Comparison of ENCODE assay signal across 19 mouse cellular contexts in the genomic region with DNA sequence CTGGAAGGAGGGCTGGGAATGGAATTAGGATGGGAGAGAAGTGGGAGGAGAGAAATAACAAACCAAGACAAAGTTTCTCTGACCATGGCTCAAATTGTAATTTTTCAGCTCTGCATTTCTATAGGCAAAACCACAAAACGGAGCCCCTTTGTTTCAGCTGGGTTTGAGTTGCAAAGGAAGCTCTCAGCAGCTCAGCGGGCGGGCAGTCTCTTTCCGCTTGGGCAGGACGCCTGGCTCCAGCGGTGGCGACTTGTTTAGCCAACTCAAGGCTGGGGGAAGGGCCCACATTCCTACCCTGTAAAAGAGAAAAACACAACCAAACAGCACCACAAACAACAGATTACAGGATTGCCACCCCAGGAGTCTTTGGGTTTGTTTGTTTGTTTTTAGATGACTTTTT.
DNase-seq lines count a peak whose midpoint lies in the region; ATAC-seq and TF ChIP-seq lines count a peak whose summit lies in the region.
"Had no signal": no experiment of that assay in that cellular context is flagged by ENCODE, and none has a peak within 500 bp of the region (broad histone marks: within the 10 kb centered on the region; RNA-seq: fewer than 3 reads in every experiment).

No protein-coding gene starts in this region.

- H3K36me3 ChIP-seq in heart, embryonic 10.5 days: no peaks in the 10 kb centered on the region
- H3K36me3 ChIP-seq in lung, embryonic 14.5 days (ENCODE audit: insufficient read depth): no peaks in the 10 kb centered on the region
- H3K36me3 ChIP-seq in lung, postnatal 0 days (ENCODE audit: insufficient read depth, low read length): no peaks in the 10 kb centered on the region
- H3K36me3 ChIP-seq: hindbrain, embryonic 12.5 days; limb, embryonic 15.5 days; lung, embryonic 15.5 days; midbrain, embryonic 13.5 days had no signal

- TF ChIP-seq EP300 in lung, postnatal 0 days (IDR thresholded peaks at IDR 0.05): no peak

- TF ChIP-seq CTCF in lung, embryonic 14.5 days (IDR thresholded peaks at IDR 0.05; ENCODE audit: low read depth): no peak
- TF ChIP-seq CTCF in lung, postnatal 0 days (IDR thresholded peaks at IDR 0.05): no peak

- H3K4me3 ChIP-seq in heart, embryonic 10.5 days: no peak overlapping the region
- no peak overlapping the region for H3K4me3 ChIP-seq in lung, embryonic 14.5 days (ENCODE audit: low read depth, low read length)
- no peak overlapping the region for H3K4me3 ChIP-seq in lung, postnatal 0 days (ENCODE audit: low read depth, low read length)
- H3K4me3 ChIP-seq: erythroblast, embryonic 14.5 days; hindbrain, embryonic 12.5 days; left cerebral cortex, adult 2 months; limb, embryonic 15.5 days; lung, embryonic 15.5 days; midbrain, embryonic 13.5 days had no signal

- H3K4me1 ChIP-seq in heart, embryonic 10.5 days: no peaks in the 10 kb centered on the region
- H3K4me1 ChIP-seq in lung, embryonic 14.5 days (ENCODE audit: insufficient read depth): no peaks in the 10 kb centered on the region
- no peaks in the 10 kb centered on the region for H3K4me1 ChIP-seq in lung, postnatal 0 days (ENCODE audit: insufficient read depth, low read depth, low read length)
- H3K4me1 ChIP-seq: hindbrain, embryonic 12.5 days; limb, embryonic 15.5 days; lung, embryonic 15.5 days had no signal

- no peak overlapping the region for H3K4me2 ChIP-seq in lung, embryonic 14.5 days
- H3K4me2 ChIP-seq in lung, postnatal 0 days (replicated peaks; ENCODE audit: low read depth, low read length): no peak overlapping the region
- H3K4me2 ChIP-seq: heart, embryonic 11.5 days; hindbrain, embryonic 12.5 days; limb, embryonic 15.5 days; lung, embryonic 15.5 days; midbrain, embryonic 13.5 days had no signal

- H3K27ac ChIP-seq in heart, embryonic 10.5 days: no peak overlapping the region
- no peak overlapping the region for H3K27ac ChIP-seq in lung, embryonic 14.5 days (ENCODE audit: low read depth)
- no peak overlapping the region for H3K27ac ChIP-seq in lung, postnatal 0 days (ENCODE audit: low read length)
- H3K27ac ChIP-seq: hindbrain, embryonic 12.5 days; kidney, postnatal 0 days; left cerebral cortex, adult 2 months; limb, embryonic 15.5 days; lung, embryonic 15.5 days; midbrain, embryonic 13.5 days; stomach, postnatal 0 days had no signal

- peaks cover 13% of the 10 kb centered on the region; the same call in 1 of the 2 replicates for H3K27me3 ChIP-seq in heart, embryonic 10.5 days (ENCODE audit: insufficient read depth, poor library complexity, severe bottlenecking)
- no peaks in the 10 kb centered on the region for H3K27me3 ChIP-seq in lung, embryonic 14.5 days (ENCODE audit: insufficient read depth, low read length)
- no peaks in the 10 kb centered on the region for H3K27me3 ChIP-seq in lung, postnatal 0 days (replicated peaks; ENCODE audit: insufficient read depth, low read length)
- H3K27me3 ChIP-seq: limb, embryonic 15.5 days; midbrain, embryonic 13.5 days had no signal

- ATAC-seq in lung, embryonic 14.5 days (ENCODE audit: insufficient read depth): no peak
- no peak for ATAC-seq in lung, postnatal 0 days
- ATAC-seq in frontal cortex, adult (ENCODE audit: low TSS enrichment): no peak

- intact Hi-C loops in heart, postnatal 14 days (cut with DNase I): no loop called here

- no peak overlapping the region for H3K9ac ChIP-seq in lung, embryonic 14.5 days
- no peak overlapping the region for H3K9ac ChIP-seq in lung, postnatal 0 days (replicated peaks; ENCODE audit: low read depth)
- H3K9ac ChIP-seq: hindbrain, embryonic 12.5 days; limb, embryonic 15.5 days; lung, embryonic 15.5 days; midbrain, embryonic 13.5 days had no signal

- no peaks in the 10 kb centered on the region for H3K9me3 ChIP-seq in heart, embryonic 10.5 days
- no peaks in the 10 kb centered on the region for H3K9me3 ChIP-seq in lung, embryonic 14.5 days (ENCODE audit: low read depth, low read length)
- no peaks in the 10 kb centered on the region for H3K9me3 ChIP-seq in lung, postnatal 0 days (ENCODE audit: low read length)
- H3K9me3 ChIP-seq: hindbrain, embryonic 12.5 days; limb, embryonic 15.5 days; lung, embryonic 15.5 days; midbrain, embryonic 13.5 days had no signal

- DNase-seq in adrenal gland, postnatal 10 days: peak; percentile 19
- DNase-seq in adrenal gland, postnatal 14 days: no peak
- peak; percentile 3 to 20 for DNase-seq in heart, postnatal 14 days
- no peak for DNase-seq in heart, embryonic 10.5 days (ENCODE audit: low spot score)
- peak; percentile 11 for DNase-seq in lung, embryonic 14.5 days
- DNase-seq in lung, postnatal 0 days (ENCODE audit: low spot score): no peak
- peak; percentile 21 for DNase-seq in embryo, embryonic 11 days
- DNase-seq: cerebellum, adult 9-11 months; spleen, adult 18-20 months had no signal

- 17% methylated on average over 7 of the region's 7 CpGs for WGBS in heart, embryonic 10.5 days
- WGBS in lung, embryonic 14.5 days: 32% methylated on average over 7 of the region's 7 CpGs
- WGBS in lung, postnatal 0 days: 33% methylated on average over 7 of the region's 7 CpGs

Comparison
In these comparisons a context has a peak if more than half of its experiments do, and no peak if none do; other contexts are left out.
1. DNase-seq: peak in adrenal gland, postnatal 10 days (single experiment), heart, postnatal 14 days (2 of 2), lung, embryonic 14.5 days (single experiment) and embryo, embryonic 11 days (single experiment); none in adrenal gland, postnatal 14 days (single experiment), heart, embryonic 10.5 days (single experiment) and lung, postnatal 0 days (single experiment).